Mouse (Mus musculus) MEL (cell line): ENCODE data around the gene Itga9. TPM values are rescaled to one million over a fixed set of nuclear protein-coding genes. Genes with fewer than 3 reads are reported as not detected.

ENCODE experiments used
- DNase-seq: peaks from one replicate; pipeline ENCODE4 v3.0.0; 2011; ENCODE audit warnings: low read depth, low spot score
- H3K27ac ChIP-seq: 2 replicates; pipeline ENCODE4 v1.5.1; 2012; ENCODE audit warnings: low read depth, mild to moderate bottlenecking, control low read depth, low read length, moderate library complexity; ENCODE audit not compliant: control insufficient read depth
- H3K27me3 ChIP-seq, 2 experiments: fragments of 150-350 bp in 1 of 2; sonication (generic) in 1 of 2; 2 replicates each; pipeline ENCODE4 v1.6.1; 2012; ENCODE audit warnings: low read length in 2 of 2, mild to moderate bottlenecking in 2 of 2, improper control_type of control experiment in 1 of 2, moderate library complexity in 1 of 2; ENCODE audit not compliant: insufficient read depth in 2 of 2, control insufficient read depth in 1 of 2
- H3K36me3 ChIP-seq, 2 experiments: 2 replicates each; pipeline ENCODE4 v1.6.1; 2012 to 2014; ENCODE audit warnings: low read length in 2 of 2, improper control_type of control experiment in 1 of 2, inconsistent platforms in 1 of 2, mild to moderate bottlenecking in 1 of 2; ENCODE audit not compliant: insufficient read depth in 2 of 2, control insufficient read depth in 1 of 2
- H3K4me1 ChIP-seq, 2 experiments: fragments of 150-350 bp in 1 of 2; sonication (generic) in 1 of 2; 2 replicates each; pipeline ENCODE4 v1.6.1; 2012; ENCODE audit warnings: low read length in 2 of 2, improper control_type of control experiment in 1 of 2, mild to moderate bottlenecking in 1 of 2; ENCODE audit not compliant: insufficient read depth in 2 of 2, control insufficient read depth in 1 of 2
- H3K4me3 ChIP-seq, 2 experiments: fragments of 150-350 bp in 1 of 2; sonication (generic) in 1 of 2; 2 replicates each; pipeline ENCODE4 v1.5.1; 2012; ENCODE audit warnings: low read depth in 2 of 2, low read length in 2 of 2, mild to moderate bottlenecking in 2 of 2, moderate library complexity in 2 of 2, control low read depth in 1 of 2, improper control_type of control experiment in 1 of 2; ENCODE audit not compliant: control insufficient read depth in 1 of 2, insufficient read depth in 1 of 2
- H3K79me2 ChIP-seq: 2 replicates; pipeline ENCODE4 v1.6.1; 2012; ENCODE audit warnings: mild to moderate bottlenecking, low read length, moderate library complexity; ENCODE audit not compliant: control insufficient read depth, poor library complexity, insufficient read depth
- H3K9ac ChIP-seq: 2 replicates; pipeline ENCODE4 v1.6.1; 2012; ENCODE audit warnings: low read depth, mild to moderate bottlenecking, control low read depth, low read length, moderate library complexity; ENCODE audit not compliant: control insufficient read depth, poor library complexity, severe bottlenecking
- H3K9me3 ChIP-seq: fragments of 150-350 bp; sonication (generic); replicated peaks from 2 replicates; pipeline ENCODE4 v1.6.1; 2012; ENCODE audit warnings: mild to moderate bottlenecking, low read length, improper control_type of control experiment, moderate library complexity; ENCODE audit not compliant: insufficient read depth
- BHLHE40 ChIP-seq: IDR thresholded peaks from 2 replicates; pipeline ENCODE4 v1.6.1; 2012; ENCODE audit warnings: low read depth, mild to moderate bottlenecking, inconsistent platforms, low read length, improper control_type of control experiment, borderline replicate concordance
- CHD1 ChIP-seq: IDR thresholded peaks from 2 replicates; pipeline ENCODE4 v1.6.1; 2012; ENCODE audit warnings: low read depth, mild to moderate bottlenecking, inconsistent platforms, low read length, improper control_type of control experiment
- E2F4 ChIP-seq: IDR thresholded peaks from 2 replicates; pipeline ENCODE4 v1.6.1; 2011; ENCODE audit warnings: low read depth, low read length, improper control_type of control experiment, borderline replicate concordance
- EP300 ChIP-seq, 2 experiments: IDR thresholded peaks; 2 replicates each; pipeline ENCODE4 v1.6.1; 2011; ENCODE audit warnings: improper control_type of control experiment in 2 of 2, low read length in 2 of 2, low read depth in 1 of 2, mild to moderate bottlenecking in 1 of 2
- GATA1 ChIP-seq: IDR thresholded peaks from 2 replicates; pipeline ENCODE4 v1.6.1; 2011; ENCODE audit warnings: low read depth, low read length, improper control_type of control experiment
- JUND ChIP-seq: IDR thresholded peaks from 2 replicates; pipeline ENCODE4 v1.6.1; 2011; ENCODE audit warnings: low read depth, mild to moderate bottlenecking, improper control_type of control experiment, low read length
- MAFK ChIP-seq: IDR thresholded peaks from 2 replicates; pipeline ENCODE4 v1.6.1; 2011; ENCODE audit warnings: low read depth, mild to moderate bottlenecking, low read length, improper control_type of control experiment, borderline replicate concordance
- MAX ChIP-seq: IDR thresholded peaks from 2 replicates; pipeline ENCODE4 v1.6.1; 2011; ENCODE audit warnings: low read length, improper control_type of control experiment
- MXI1 ChIP-seq: IDR thresholded peaks from 2 replicates; pipeline ENCODE4 v1.6.1; 2011; ENCODE audit warnings: mild to moderate bottlenecking, low read depth, low read length, improper control_type of control experiment
- NELFE ChIP-seq: IDR thresholded peaks from 2 replicates; pipeline ENCODE4 v1.6.1; 2011; ENCODE audit warnings: low read depth, low read length, improper control_type of control experiment
- POLR2A ChIP-seq, 2 experiments: IDR thresholded peaks; 2 replicates each; pipeline ENCODE4 v1.6.1; 2011 to 2012; ENCODE audit warnings: low read length in 2 of 2, mild to moderate bottlenecking in 2 of 2, control low read depth in 1 of 2, improper control_type of control experiment in 1 of 2, low read depth in 1 of 2, moderate library complexity in 1 of 2; ENCODE audit not compliant: control insufficient read depth in 1 of 2, insufficient read depth in 1 of 2, poor library complexity in 1 of 2
- USF1 ChIP-seq: IDR thresholded peaks from 2 replicates; pipeline ENCODE4 v1.6.1; 2014; ENCODE audit warnings: low read depth, mild to moderate bottlenecking, inconsistent platforms, low read length, improper control_type of control experiment, moderate library complexity
- ZC3H11A ChIP-seq: IDR thresholded peaks from 2 replicates; pipeline ENCODE4 v1.6.1; 2012; ENCODE audit warnings: low read depth, mild to moderate bottlenecking, inconsistent platforms, low read length, improper control_type of control experiment
- ZKSCAN1 ChIP-seq: IDR thresholded peaks from 2 replicates; pipeline ENCODE4 v1.6.1; 2012; ENCODE audit warnings: low read depth, mild to moderate bottlenecking, inconsistent platforms, low read length, improper control_type of control experiment, moderate library complexity
- ZMIZ1 ChIP-seq: IDR thresholded peaks from 2 replicates; pipeline ENCODE4 v1.6.1; 2012; ENCODE audit warnings: low read depth, mild to moderate bottlenecking, inconsistent platforms, low read length, improper control_type of control experiment, moderate library complexity
- polyA plus RNA-seq, 2 experiments: library from polyadenylated mRNA; stranded (reverse) in 1 of 2; unstranded in 1 of 2; fragments of >175 nt in 1 of 2; fragments of >200 nt in 1 of 2; gene quantifications; 2 replicates each; pipeline versions ENCODE4 v1.2.1 to v1.2.4; 2012; ENCODE audit warnings: low replicate concordance in 2 of 2, low read depth in 1 of 2; ENCODE audit not compliant: insufficient read length in 2 of 2, insufficient read depth in 1 of 2, missing spikeins in 1 of 2
- total RNA-seq: library from RNA; depleted of rRNA; stranded (reverse); fragments of 300-350 nt; gene quantifications from 2 replicates; pipeline ENCODE4 v1.2.3, GENCODE M21; 2012

Gene Itga9
- total and polyA plus RNA-seq, 3 experiments = 0.19 to 0.21 TPM; not detected in 1

DNA sequence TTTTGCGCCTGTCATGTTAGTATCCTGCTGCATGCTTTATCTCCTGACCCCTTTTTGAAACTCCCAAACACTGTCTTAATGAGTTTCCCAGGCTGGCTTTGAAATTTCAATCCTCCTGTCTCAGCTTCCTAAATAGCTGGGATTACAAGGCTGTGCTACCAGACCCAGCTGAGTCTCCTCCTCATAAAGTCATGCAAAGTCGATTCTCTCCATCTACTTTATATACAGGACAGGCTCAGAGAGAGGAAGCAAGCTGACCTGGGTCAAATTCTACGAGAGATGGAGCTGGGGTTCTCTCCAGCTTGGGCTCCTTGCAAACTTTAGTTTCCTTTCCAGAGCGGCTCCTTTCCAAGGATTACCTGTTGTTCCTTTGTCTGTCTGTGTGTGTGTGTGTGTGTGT is 153.0 kb downstream of the Itga9 start:
- Histone ChIP-seq H3K79me2 (no peaks in the 10 kb centered on the region), H3K27me3 (peaks cover 0 to 1% of the 10 kb centered on the region in 2 experiments; a peak in 1 of 4 replicates), H3K36me3 (no peaks in the 10 kb centered on the region), H3K27ac (no peak overlapping the region), H3K9me3 (no peaks in the 10 kb centered on the region), H3K4me3 (no peak overlapping the region), H3K9ac (no peak overlapping the region), H3K4me1 (no peaks in the 10 kb centered on the region)
- no peak for DNase-seq
- TF ChIP-seq ZC3H11A = no peak
- no peak for TF ChIP-seq EP300 (IDR thresholded peaks at IDR 0.05; ENCODE audit: low read depth in 1 of 2, low read length in 2 of 2)
- TF ChIP-seq GATA1 = no peak
- no peak for TF ChIP-seq E2F4
- TF ChIP-seq BHLHE40 = no peak
- TF ChIP-seq POLR2A (IDR thresholded peaks at IDR 0.05; ENCODE audit: control insufficient read depth in 1 of 2, insufficient read depth in 1 of 2, low read depth in 1 of 2, low read length in 2 of 2, poor library complexity in 1 of 2) = no peak
- no peak for TF ChIP-seq NELFE
- no peak for TF ChIP-seq MAX

DNA sequence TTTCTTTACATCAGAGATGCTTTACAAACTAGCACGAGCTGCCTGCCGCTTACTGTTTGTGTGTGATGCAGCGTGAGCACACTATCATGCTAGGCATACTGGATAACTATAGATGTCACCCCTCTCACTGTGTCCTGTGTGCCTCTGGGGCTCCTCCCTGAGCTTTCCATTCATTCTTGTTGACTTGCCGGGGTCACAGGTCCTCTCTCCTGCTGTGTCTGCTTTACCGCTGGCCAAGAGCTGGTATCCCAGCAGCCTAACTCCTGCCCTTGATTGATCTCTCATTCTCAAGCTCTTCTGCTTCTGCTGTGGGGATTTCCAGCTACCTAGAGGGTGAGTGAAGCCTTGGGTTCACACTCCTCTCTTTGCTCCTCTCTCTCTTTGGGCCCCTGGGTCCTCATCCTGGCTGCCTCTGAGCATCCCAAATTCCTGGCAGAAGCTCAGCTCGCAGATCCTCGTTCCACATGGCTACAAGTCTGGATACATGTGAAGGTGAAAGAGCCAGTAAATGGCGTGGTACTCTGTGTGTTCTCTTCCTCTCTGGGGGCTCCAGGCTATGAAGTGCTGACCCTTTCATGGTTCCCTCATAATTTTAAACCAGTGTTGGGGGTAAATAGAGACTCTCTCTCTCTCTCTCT is 155.6 kb downstream of the Itga9 start:
- H3K36me3 ChIP-seq = no peaks in the 10 kb centered on the region
- H3K79me2 ChIP-seq = no peaks in the 10 kb centered on the region
- peaks cover 0 to 1% of the 10 kb centered on the region in 2 experiments; a peak in 1 of 4 replicates for H3K27me3 ChIP-seq
- no peak overlapping the region for H3K27ac ChIP-seq
- no peak for DNase-seq
- H3K9ac ChIP-seq = no peak overlapping the region
- H3K9me3 ChIP-seq = no peaks in the 10 kb centered on the region
- no peaks in the 10 kb centered on the region for H3K4me1 ChIP-seq
- no peak for TF ChIP-seq GATA1
- TF ChIP-seq CHD1 = no peak
- TF ChIP-seq E2F4 = no peak
- no peak for TF ChIP-seq ZKSCAN1
- no peak for TF ChIP-seq ZMIZ1
- H3K4me3 ChIP-seq = no peak overlapping the region

DNA sequence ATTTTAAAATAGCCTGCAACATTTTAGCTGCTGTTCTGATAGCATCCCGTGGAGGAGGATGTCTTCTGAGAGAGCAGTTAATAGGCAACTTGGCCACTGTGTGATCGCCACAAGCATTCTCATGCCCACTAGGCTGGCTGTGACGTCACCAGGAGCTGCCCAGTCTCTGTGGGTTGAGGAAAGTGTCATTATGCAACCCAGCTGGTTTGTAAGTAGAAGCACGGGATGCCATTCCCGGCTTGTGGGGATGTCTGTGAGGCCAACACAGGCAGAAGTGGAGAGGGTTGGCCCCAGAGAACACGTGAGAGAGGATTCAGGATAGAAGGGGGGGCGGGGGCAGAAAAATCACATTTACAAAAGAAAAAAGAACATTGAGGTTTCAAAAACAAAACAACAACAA is 156.3 kb downstream of the Itga9 start:
- H3K36me3 ChIP-seq = no peaks in the 10 kb centered on the region
- no peaks in the 10 kb centered on the region for H3K9me3 ChIP-seq
- no peak overlapping the region for H3K27ac ChIP-seq
- no peaks in the 10 kb centered on the region for H3K79me2 ChIP-seq
- DNase-seq = no peak
- TF ChIP-seq JUND (no peak), EP300 (IDR thresholded peaks at IDR 0.05; ENCODE audit: low read depth in 1 of 2, low read length in 2 of 2) (no peak), BHLHE40 (no peak), MAFK (no peak), USF1 (no peak), MXI1 (no peak)
- H3K4me3 ChIP-seq = no peak overlapping the region
- H3K27me3 ChIP-seq = peaks cover 0 to 1% of the 10 kb centered on the region in 2 experiments; a peak in 1 of 4 replicates
- H3K9ac ChIP-seq = no peak overlapping the region
- H3K4me1 ChIP-seq = no peaks in the 10 kb centered on the region
